13 mouse cellular contexts compared by ENCODE assay signal in genomic region chr7:136212492-136212891, GRCm38 (mm10).
DNase-seq lines count a peak whose midpoint lies in the region; ATAC-seq and TF ChIP-seq lines count a peak whose summit lies in the region.
"Had no signal": no experiment of that assay in that cellular context is flagged by ENCODE, and none has a peak within 500 bp of the region (broad histone marks: within the 10 kb centered on the region; RNA-seq: fewer than 3 reads in every experiment).

No protein-coding gene starts in this region.

- H3K27me3 ChIP-seq in hindbrain, embryonic 16.5 days (replicated peaks; ENCODE audit: control insufficient read depth, insufficient read depth, low read length) = no peaks in the 10 kb centered on the region
- no peaks in the 10 kb centered on the region for H3K27me3 ChIP-seq in hindbrain, embryonic 14.5 days (ENCODE audit: control insufficient read depth, insufficient read depth, low read length)
- no peaks in the 10 kb centered on the region for H3K27me3 ChIP-seq in stomach, embryonic 14.5 days (ENCODE audit: control insufficient read depth, insufficient read depth, low read length)
- no peaks in the 10 kb centered on the region for H3K27me3 ChIP-seq in stomach, postnatal 0 days (ENCODE audit: control insufficient read depth, insufficient read depth, low read length)
- H3K27me3 ChIP-seq in heart, postnatal 0 days (ENCODE audit: control insufficient read depth, insufficient read depth, low read length) = no peaks in the 10 kb centered on the region

- no peak for TF ChIP-seq CTCF in stomach, postnatal 0 days (IDR thresholded peaks at IDR 0.05; ENCODE audit: low read depth)
- TF ChIP-seq CTCF in heart, postnatal 0 days (IDR thresholded peaks at IDR 0.05; ENCODE audit: low read depth) = no peak

- no peak overlapping the region for H3K4me2 ChIP-seq in hindbrain, embryonic 16.5 days (ENCODE audit: low read length)
- H3K4me2 ChIP-seq in hindbrain, embryonic 14.5 days (replicated peaks) = no peak overlapping the region
- H3K4me2 ChIP-seq in stomach, embryonic 14.5 days (replicated peaks; ENCODE audit: low read depth, low read length) = no peak overlapping the region
- H3K4me2 ChIP-seq in stomach, postnatal 0 days (replicated peaks; ENCODE audit: low read depth) = no peak overlapping the region
- no peak overlapping the region for H3K4me2 ChIP-seq in heart, postnatal 0 days (ENCODE audit: low read depth, low read length)
- H3K4me2 ChIP-seq: forebrain, embryonic 12.5 days; midbrain, embryonic 12.5 days; neural tube, embryonic 15.5 days had no signal

- no peaks in the 10 kb centered on the region for H3K9me3 ChIP-seq in hindbrain, embryonic 16.5 days (ENCODE audit: control insufficient read depth, low read length)
- H3K9me3 ChIP-seq in hindbrain, embryonic 14.5 days (ENCODE audit: control insufficient read depth, low read length) = no peaks in the 10 kb centered on the region
- no peaks in the 10 kb centered on the region for H3K9me3 ChIP-seq in stomach, embryonic 14.5 days (ENCODE audit: control insufficient read depth, low read depth, low read length)
- H3K9me3 ChIP-seq in stomach, postnatal 0 days (ENCODE audit: control insufficient read depth, low read length) = no peaks in the 10 kb centered on the region
- no peaks in the 10 kb centered on the region for H3K9me3 ChIP-seq in heart, postnatal 0 days (replicated peaks; ENCODE audit: control insufficient read depth, low read length)
- H3K9me3 ChIP-seq: forebrain, embryonic 12.5 days; midbrain, embryonic 12.5 days; neural tube, embryonic 15.5 days had no signal

- H3K27ac ChIP-seq in hindbrain, embryonic 16.5 days (ENCODE audit: low read depth, low read length) = no peak overlapping the region
- no peak overlapping the region for H3K27ac ChIP-seq in hindbrain, embryonic 14.5 days
- H3K27ac ChIP-seq in stomach, embryonic 14.5 days (ENCODE audit: low read length) = peak overlapping the region; percentile 2; the same call in 1 of the 2 replicates
- no peak overlapping the region for H3K27ac ChIP-seq in stomach, postnatal 0 days (replicated peaks)
- H3K27ac ChIP-seq in heart, postnatal 0 days (ENCODE audit: low read depth) = no peak overlapping the region
- H3K27ac ChIP-seq: forebrain, embryonic 12.5 days; midbrain, embryonic 12.5 days; neural tube, embryonic 15.5 days had no signal

- H3K4me3 ChIP-seq in hindbrain, embryonic 16.5 days (ENCODE audit: low read length) = no peak overlapping the region
- no peak overlapping the region for H3K4me3 ChIP-seq in hindbrain, embryonic 14.5 days (replicated peaks; ENCODE audit: low read length)
- H3K4me3 ChIP-seq in stomach, embryonic 14.5 days (ENCODE audit: low read depth, low read length) = no peak overlapping the region
- H3K4me3 ChIP-seq in stomach, postnatal 0 days (ENCODE audit: low read depth, low read length) = no peak overlapping the region
- H3K4me3 ChIP-seq in heart, postnatal 0 days (ENCODE audit: low read depth, low read length) = no peak overlapping the region
- H3K4me3 ChIP-seq: forebrain, embryonic 12.5 days; midbrain, embryonic 12.5 days; neural tube, embryonic 15.5 days had no signal

- no peak for TF ChIP-seq EP300 in stomach, postnatal 0 days (optimal IDR thresholded peaks at IDR 0.05)
- no peak for TF ChIP-seq EP300 in heart, postnatal 0 days (IDR thresholded peaks at IDR 0.05; ENCODE audit: low read depth)

- ATAC-seq in hindbrain, embryonic 16.5 days = 0 out of 2 replicates have a peak, but pooled peaks have one; percentile 34
- no peak for ATAC-seq in hindbrain, embryonic 14.5 days (ENCODE audit: low FRiP score)
- ATAC-seq in stomach, embryonic 14.5 days (ENCODE audit: insufficient number of reproducible peaks, insufficient read depth, low FRiP score, low read depth) = peak; percentile 23; the same call in 1 of the 2 replicates
- ATAC-seq in stomach, postnatal 0 days (ENCODE audit: low FRiP score, low TSS enrichment) = no peak
- ATAC-seq in heart, postnatal 0 days (ENCODE audit: insufficient read depth, low read depth) = peak; percentile 53; the same call in 1 of the 2 replicates

- WGBS in hindbrain, embryonic 16.5 days = 45% methylated on average over 8 of the region's 8 CpGs
- 55% methylated on average over 8 of the region's 8 CpGs for WGBS in hindbrain, embryonic 14.5 days
- 44% methylated on average over 8 of the region's 8 CpGs for WGBS in stomach, embryonic 14.5 days
- WGBS in stomach, postnatal 0 days = 45% methylated on average over 8 of the region's 8 CpGs
- WGBS in heart, postnatal 0 days = 16% methylated on average over 8 of the region's 8 CpGs

- DNase-seq in hindbrain, embryonic 14.5 days (ENCODE audit: low spot score) = no peak
- no peak for DNase-seq in stomach, postnatal 0 days (ENCODE audit: low spot score)
- DNase-seq in heart, postnatal 0 days (ENCODE audit: low spot score) = peak; percentile 45
- peak; percentile 7 for DNase-seq in skeletal muscle tissue, adult 2 months (ENCODE audit: low read depth, low spot score)
- no peak for DNase-seq in kidney, postnatal 14 days
- no peak for DNase-seq in kidney, adult 9 months
- DNase-seq: kidney, postnatal 4 days; thymus, postnatal 14 days had no signal

- H3K36me3 ChIP-seq in hindbrain, embryonic 16.5 days (ENCODE audit: control insufficient read depth, insufficient read depth, low read length) = no peaks in the 10 kb centered on the region
- no peaks in the 10 kb centered on the region for H3K36me3 ChIP-seq in hindbrain, embryonic 14.5 days (replicated peaks; ENCODE audit: control insufficient read depth, insufficient read depth)
- no peaks in the 10 kb centered on the region for H3K36me3 ChIP-seq in stomach, embryonic 14.5 days (ENCODE audit: control insufficient read depth, insufficient read depth, low read length)
- H3K36me3 ChIP-seq in stomach, postnatal 0 days (ENCODE audit: control insufficient read depth, insufficient read depth, low read length) = no peaks in the 10 kb centered on the region
- no peaks in the 10 kb centered on the region for H3K36me3 ChIP-seq in heart, postnatal 0 days (replicated peaks; ENCODE audit: control insufficient read depth, insufficient read depth, low read length)
- H3K36me3 ChIP-seq: forebrain, embryonic 12.5 days; midbrain, embryonic 12.5 days; neural tube, embryonic 15.5 days had no signal

- peaks cover 14% of the 10 kb centered on the region for H3K4me1 ChIP-seq in hindbrain, embryonic 16.5 days (ENCODE audit: control insufficient read depth, insufficient read depth, low read depth, low read length)
- H3K4me1 ChIP-seq in hindbrain, embryonic 14.5 days (replicated peaks; ENCODE audit: control insufficient read depth, insufficient read depth, low read length) = peaks cover 19% of the 10 kb centered on the region
- H3K4me1 ChIP-seq in stomach, embryonic 14.5 days (ENCODE audit: control insufficient read depth, insufficient read depth, low read length) = 0 out of 2 replicates have a peak, but pooled peaks cover 7% of the 10 kb centered on the region
- H3K4me1 ChIP-seq in stomach, postnatal 0 days (replicated peaks; ENCODE audit: control insufficient read depth, insufficient read depth) = no peaks in the 10 kb centered on the region
- H3K4me1 ChIP-seq in heart, postnatal 0 days (ENCODE audit: control insufficient read depth, insufficient read depth) = no peaks in the 10 kb centered on the region

- H3K9ac ChIP-seq in hindbrain, embryonic 16.5 days (ENCODE audit: low read depth, low read length) = no peak overlapping the region
- no peak overlapping the region for H3K9ac ChIP-seq in hindbrain, embryonic 14.5 days
- no peak overlapping the region for H3K9ac ChIP-seq in stomach, embryonic 14.5 days (replicated peaks; ENCODE audit: low read depth, low read length)
- no peak overlapping the region for H3K9ac ChIP-seq in stomach, postnatal 0 days (ENCODE audit: low read length)
- no peak overlapping the region for H3K9ac ChIP-seq in heart, postnatal 0 days (replicated peaks; ENCODE audit: low read depth, low read length)
- H3K9ac ChIP-seq: forebrain, embryonic 12.5 days; midbrain, embryonic 12.5 days; neural tube, embryonic 15.5 days had no signal

Comparison
In these comparisons a context has a peak if more than half of its experiments do, and no peak if none do; other contexts are left out.
1. ATAC-seq: peak in hindbrain, embryonic 16.5 days (single experiment), stomach, embryonic 14.5 days (single experiment) and heart, postnatal 0 days (single experiment); none in hindbrain, embryonic 14.5 days (single experiment) and stomach, postnatal 0 days (single experiment).
2. DNase-seq: peak in heart, postnatal 0 days (single experiment) and skeletal muscle tissue, adult 2 months (single experiment); none in hindbrain, embryonic 14.5 days (single experiment), stomach, postnatal 0 days (single experiment), kidney, postnatal 14 days (single experiment) and kidney, adult 9 months (single experiment).